Mouse (Mus musculus) gastrocnemius, postnatal 10 days (tissue): ENCODE results near the gene Atp4b. TPM values are rescaled to one million over a fixed set of nuclear protein-coding genes. Genes with fewer than 3 reads are reported as not detected.

ENCODE experiments used
- total RNA-seq, 2 experiments: library from RNA; stranded (reverse); gene quantifications; 2 replicates each; pipeline ENCODE4 v1.2.3; 2021

The Atp4b gene
- total RNA-seq, 2 experiments from 2014 or later = not detected

Other genes starting within 250 kb of the Atp4b start
- 100 to 1,000 TPM; 234 to 237 TPM for gene Lamp1, start 237.7 kb downstream of the Atp4b start, total RNA-seq
- 10 to 100 TPM in 1 of 2 experiments, 1 to 10 TPM in 1; 9.8 to 14.0 TPM for gene Grtp1, start 196.2 kb downstream of the Atp4b start, total RNA-seq
- 10 to 100 TPM; 70.9 to 79.8 TPM for gene Adprhl1, start 142.7 kb downstream of the Atp4b start, total RNA-seq
- gene Dcun1d2, start 108.7 kb downstream of the Atp4b start, total RNA-seq = 10 to 100 TPM; 38.5 to 41.6 TPM
- 10 to 100 TPM; 13.9 to 20.1 TPM for gene Tmco3, start 108.6 kb downstream of the Atp4b start, total RNA-seq
- 10 to 100 TPM; 45.1 to 48.4 TPM for gene Tfdp1, start 58.1 kb downstream of the Atp4b start, total RNA-seq
- under 1 TPM; 0.02 TPM for gene Grk1, start 8.3 kb upstream of the Atp4b start, total RNA-seq
- 1 to 10 TPM; 3.9 to 7.5 TPM for gene Tmem255b, start 38.4 kb upstream of the Atp4b start, total RNA-seq
- 10 to 100 TPM; 79.3 to 82.1 TPM for gene Gas6, start 97.7 kb upstream of the Atp4b start, total RNA-seq
- not detected for gene 1700029H14Rik, start 165.6 kb upstream of the Atp4b start, total RNA-seq